Mouse (Mus musculus): ENCODE measurements at regions not wholly inside any gene's neighbourhood (a gene's known extent, or its start where the extent isn't known, plus 50 kb on each side); places are given as distances from the start of the nearest gene placed in this dataset.

DNA sequence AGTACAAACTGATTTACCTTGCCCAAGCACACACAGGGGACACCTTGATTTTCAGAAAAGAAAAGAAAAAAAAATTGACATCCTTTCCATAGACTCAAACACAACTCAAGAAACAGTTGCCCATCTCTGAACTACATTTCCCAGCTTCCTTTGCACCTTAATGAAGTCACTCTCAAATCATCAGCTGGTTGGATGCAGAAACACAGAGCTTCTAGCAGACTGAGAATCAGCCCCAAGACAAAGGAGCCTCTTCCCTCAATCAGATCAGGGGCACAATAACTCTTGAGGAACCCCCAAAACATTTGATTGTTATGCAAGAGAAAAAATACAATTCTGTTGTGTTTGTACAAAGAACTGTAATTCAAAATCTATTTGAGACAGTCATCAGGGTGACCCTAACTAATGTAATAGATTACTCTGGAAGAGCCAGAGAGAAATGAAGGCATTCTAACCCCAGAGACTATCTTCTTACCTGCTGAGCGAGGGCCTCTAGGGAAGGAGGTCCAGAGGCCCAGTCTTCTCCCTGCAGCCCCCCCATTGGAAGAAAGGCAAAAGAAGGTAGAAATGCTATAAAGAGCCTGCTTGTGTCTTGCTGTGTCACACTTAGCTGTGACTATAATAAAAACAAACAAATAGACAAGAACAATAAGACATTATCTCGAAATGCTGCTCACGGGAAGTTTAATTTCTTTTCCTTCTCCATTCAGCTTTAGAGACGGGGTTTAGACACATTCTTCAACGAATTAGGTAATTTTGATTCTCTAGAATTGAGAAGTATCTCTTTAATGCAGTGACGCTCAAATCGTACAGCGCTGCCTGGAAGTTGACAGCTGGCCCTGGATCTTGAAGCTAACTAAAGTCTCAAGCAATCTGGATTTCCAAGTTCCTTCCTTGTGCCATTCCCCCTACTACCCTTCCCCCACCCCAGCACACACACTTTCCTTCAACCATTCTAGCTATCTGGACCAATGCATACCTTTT lies 287.5 kb downstream of the Lnpk start:
- TF ChIP-seq CTCF (IDR thresholded peaks at IDR 0.05; ENCODE audit: low read depth, low read length) (no peak), GATA1 (IDR thresholded peaks at IDR 0.05; ENCODE audit: borderline replicate concordance, low read length) (no peak)
